Mouse (Mus musculus): ENCODE data around the gene Krtap9-5. TPM values are rescaled to one million over a fixed set of nuclear protein-coding genes. Genes with fewer than 3 reads are reported as not detected.

Krtap9-5 gene
- total RNA-seq, 1 experiment from 2014 or later, result not detected

Other genes starting within 250 kb of the Krtap9-5 start
- gene Gm14180, start 214.2 kb upstream of the Krtap9-5 start, total RNA-seq (2017), result not detected in 3 replicates
- not detected in 3 replicates for gene Gm11595, start 175.6 kb upstream of the Krtap9-5 start, total RNA-seq (2017)
- gene Krtap4-8, start 167.8 kb upstream of the Krtap9-5 start, total RNA-seq (2017), result not detected in 3 replicates
- gene Krtap4-9, start 163.3 kb upstream of the Krtap9-5 start, total RNA-seq (2017), result not detected in 3 replicates
- gene Gm11596, start 155.0 kb upstream of the Krtap9-5 start, total RNA-seq (2017), result not detected in 3 replicates
- gene Gm11569, start 149.5 kb upstream of the Krtap9-5 start, total RNA-seq (2017), result not detected in 3 replicates
- not detected in 3 replicates for gene Gm11554, start 144.0 kb upstream of the Krtap9-5 start, total RNA-seq (2017)
- not detected in 3 replicates for gene Krtap4-13, start 138.6 kb upstream of the Krtap9-5 start, total RNA-seq (2017)
- not detected in 3 replicates for gene Gm11564, start 132.8 kb upstream of the Krtap9-5 start, total RNA-seq (2017)
- gene 2300003K06Rik, start 110.4 kb upstream of the Krtap9-5 start, total RNA-seq (2017), result not detected in 3 replicates
- not detected in 3 replicates for gene Krtap4-16, start 96.9 kb upstream of the Krtap9-5 start, total RNA-seq (2017)
- gene Gm11568, start 90.6 kb upstream of the Krtap9-5 start, total RNA-seq (2017), result not detected in 3 replicates
- gene Gm11559, start 84.0 kb upstream of the Krtap9-5 start, total RNA-seq (2017), result not detected in 3 replicates
- gene Krtap9-1, start 75.1 kb upstream of the Krtap9-5 start, total RNA-seq (2017), result not detected in 3 replicates
- gene Gm11567, start 69.3 kb upstream of the Krtap9-5 start, total RNA-seq (2017), result not detected in 3 replicates
- gene Krtap31-1, start 40.6 kb upstream of the Krtap9-5 start, total RNA-seq (2017), result not detected in 3 replicates
- not detected in 3 replicates for gene Gm11565, start 33.7 kb upstream of the Krtap9-5 start, total RNA-seq (2017)
- gene Krtap31-2, start 12.2 kb upstream of the Krtap9-5 start, total RNA-seq (2017), result not detected in 3 replicates
- gene Krtap29-1, start 30.6 kb downstream of the Krtap9-5 start, total RNA-seq (2017), result not detected in 3 replicates
- gene Krtap16-1, start 38.1 kb downstream of the Krtap9-5 start, total RNA-seq (2017), result not detected in 3 replicates
- not detected in 3 replicates for gene Krtap17-1, start 45.5 kb downstream of the Krtap9-5 start, total RNA-seq (2017)
- not detected in 3 replicates for gene Krt33a, start 67.7 kb downstream of the Krtap9-5 start, total RNA-seq (2017)
- gene Krt33b, start 81.4 kb downstream of the Krtap9-5 start, total RNA-seq (2017), result not detected in 3 replicates
- not detected in 3 replicates for gene Krt34, start 93.1 kb downstream of the Krtap9-5 start, total RNA-seq (2017)
- gene Krt31, start 102.1 kb downstream of the Krtap9-5 start, total RNA-seq (2017), result not detected in 3 replicates
- gene Krt32, start 139.8 kb downstream of the Krtap9-5 start, total RNA-seq (2017), result not detected in 3 replicates
- not detected in 3 replicates for gene Krt35, start 147.8 kb downstream of the Krtap9-5 start, total RNA-seq (2017)
- not detected in 3 replicates for gene Krt36, start 157.2 kb downstream of the Krtap9-5 start, total RNA-seq (2017)
- gene Krt13, start 173.1 kb downstream of the Krtap9-5 start, total RNA-seq (2017), result not detected in 3 replicates
- gene Krt15, start 187.5 kb downstream of the Krtap9-5 start, total RNA-seq (2017), result not detected in 3 replicates
- not detected in 3 replicates for gene Krt19, start 200.2 kb downstream of the Krtap9-5 start, total RNA-seq (2017)
- not detected in 3 replicates for gene Krt9, start 244.8 kb downstream of the Krtap9-5 start, total RNA-seq (2017)